Mouse (Mus musculus): ENCODE measurements around the gene Aars.
A peak's percentile ranks its signal among the peaks of the same experiment; 100 is the strongest.
"Not testable (repeated sequence)": the region's sequence is repeated elsewhere in the genome, so short reads cannot be mapped to it uniquely, and the experiment has no call there.

Aars gene

GRCm38 (mm10) chr8:111053827-111054518 is 21.0 kb downstream of the Aars start:
- no peak for DNase-seq (ENCODE audit: low spot score)

- DNase-seq (ENCODE audit: low spot score), result no peak
Measured at GRCm38 (mm10) chr8:111055031-111055634, 22.2 kb downstream of the Aars start.

GRCm38 (mm10) chr8:111055661-111056060 is 22.7 kb downstream of the Aars start:
- no peak for DNase-seq (ENCODE audit: low spot score)

- DNase-seq (ENCODE audit: low spot score), result peak; percentile 67
Measured at GRCm38 (mm10) chr8:111056158-111056663, 23.3 kb downstream of the Aars start, which contains the start of gene Exosc6. Gene Exosc6 (plus strand): TSS chr8:111056339.

- no peak for DNase-seq (ENCODE audit: low spot score)
Measured at GRCm38 (mm10) chr8:111056691-111057293, 23.8 kb downstream of the Aars start.

GRCm38 (mm10) chr8:111058946-111059572 is 26.1 kb downstream of the Aars start:
- no peak for DNase-seq (ENCODE audit: low spot score)

- no peak for DNase-seq (ENCODE audit: low spot score)
Measured at GRCm38 (mm10) chr8:111061688-111062071, 28.7 kb downstream of the Aars start.

- DNase-seq (ENCODE audit: low spot score), result peak; percentile 93
Measured at GRCm38 (mm10) chr8:111062072-111062757, 29.3 kb downstream of the Aars start.

- DNase-seq (ENCODE audit: low spot score), result no peak
Measured at GRCm38 (mm10) chr8:111062893-111063292, 29.9 kb downstream of the Aars start.

- no peak for DNase-seq (ENCODE audit: low spot score)
Measured at GRCm38 (mm10) chr8:111066308-111066707, 33.4 kb downstream of the Aars start.

- no peak for DNase-seq (ENCODE audit: low spot score)
Measured at GRCm38 (mm10) chr8:111067439-111067838, 34.5 kb downstream of the Aars start.

- not testable (repeated sequence) for DNase-seq (ENCODE audit: low spot score)
Measured at GRCm38 (mm10) chr8:111068660-111069059, 35.7 kb downstream of the Aars start.

GRCm38 (mm10) chr8:111075926-111076325 is 43.0 kb downstream of the Aars start:
- DNase-seq (ENCODE audit: low spot score), result no peak

- DNase-seq (ENCODE audit: low spot score), result no peak
Measured at GRCm38 (mm10) chr8:111079461-111079860, 46.5 kb downstream of the Aars start.

GRCm38 (mm10) chr8:111079861-111080271 is 46.9 kb downstream of the Aars start:
- DNase-seq (ENCODE audit: low spot score), result no peak

- DNase-seq (ENCODE audit: low spot score), result no peak
Measured at GRCm38 (mm10) chr8:111081580-111082258, 48.8 kb downstream of the Aars start.

GRCm38 (mm10) chr8:111083936-111084335 is 51.0 kb downstream of the Aars start:
- DNase-seq (ENCODE audit: low spot score), result not testable (repeated sequence)

- DNase-seq (ENCODE audit: low spot score), result peak; percentile 37
Measured at GRCm38 (mm10) chr8:111090126-111090525, 57.2 kb downstream of the Aars start.

GRCm38 (mm10) chr8:111091706-111092105 is 58.8 kb downstream of the Aars start:
- no peak for DNase-seq (ENCODE audit: low spot score)

GRCm38 (mm10) chr8:111092326-111092725 is 59.4 kb downstream of the Aars start, which contains the start of gene Clec18a:
Gene Clec18a (minus strand): TSS chr8:111092426.
- not testable (repeated sequence) for DNase-seq (ENCODE audit: low spot score)

Measured in ovary, postnatal 10 days (tissue).